Mouse (Mus musculus): ENCODE measurements around the gene Ube2k.
A peak's percentile ranks its signal among the peaks of the same experiment; 100 is the strongest.
"Not testable (repeated sequence)": the region's sequence is repeated elsewhere in the genome, so short reads cannot be mapped to it uniquely, and the experiment has no call there.

The Ube2k gene

GRCm38 (mm10) chr5:65536751-65537419 is at the start of gene Ube2k, which contains the start of gene Smim14:
Ube2k (plus strand) TSS chr5:65537233.
Smim14 (minus strand) TSS chr5:65537184.
- peak; percentile 88 to 92 for DNase-seq (ENCODE audit: low read depth in 2 of 2, low spot score in 2 of 2)

GRCm38 (mm10) chr5:65487381-65487780 is 49.7 kb upstream of the Ube2k start:
- DNase-seq (ENCODE audit: low read depth in 2 of 2, low spot score in 2 of 2) = no peak

GRCm38 (mm10) chr5:65488725-65489124 is 48.3 kb upstream of the Ube2k start:
- DNase-seq (ENCODE audit: low read depth in 2 of 2, low spot score in 2 of 2) = no peak

GRCm38 (mm10) chr5:65489830-65490229 is 47.2 kb upstream of the Ube2k start:
- DNase-seq (ENCODE audit: low read depth in 2 of 2, low spot score in 2 of 2) = no peak

- peak; percentile 75 to 76 for DNase-seq (ENCODE audit: low read depth in 2 of 2, low spot score in 2 of 2)
Measured at GRCm38 (mm10) chr5:65491767-65492715, 45.0 kb upstream of the Ube2k start.

- DNase-seq (ENCODE audit: low read depth in 2 of 2, low spot score in 2 of 2) = peak; percentile 94 to 98
Measured at GRCm38 (mm10) chr5:65492716-65493531, 44.1 kb upstream of the Ube2k start, which contains the start of gene Gm43552. Gm43552 (minus strand) TSS chr5:65492833.

- DNase-seq (ENCODE audit: low read depth in 2 of 2, low spot score in 2 of 2) = peak; percentile 15 to 51
Measured at GRCm38 (mm10) chr5:65500231-65500630, 36.8 kb upstream of the Ube2k start.

- DNase-seq (ENCODE audit: low read depth in 2 of 2, low spot score in 2 of 2) = no peak
Measured at GRCm38 (mm10) chr5:65501407-65501806, 35.6 kb upstream of the Ube2k start.

GRCm38 (mm10) chr5:65505786-65506185 is 31.2 kb upstream of the Ube2k start:
- no peak for DNase-seq (ENCODE audit: low read depth in 2 of 2, low spot score in 2 of 2)

- no peak for DNase-seq (ENCODE audit: low read depth in 2 of 2, low spot score in 2 of 2)
Measured at GRCm38 (mm10) chr5:65508395-65508794, 28.6 kb upstream of the Ube2k start.

GRCm38 (mm10) chr5:65513506-65513905 is 23.5 kb upstream of the Ube2k start:
- no peak for DNase-seq (ENCODE audit: low read depth in 2 of 2, low spot score in 2 of 2)

- DNase-seq (ENCODE audit: low read depth in 2 of 2, low spot score in 2 of 2) = peak in 1 of 2 experiments; percentile 32
Measured at GRCm38 (mm10) chr5:65514635-65515278, 22.3 kb upstream of the Ube2k start.

- DNase-seq (ENCODE audit: low read depth in 2 of 2, low spot score in 2 of 2) = no peak
Measured at GRCm38 (mm10) chr5:65521803-65522202, 15.2 kb upstream of the Ube2k start.

- DNase-seq (ENCODE audit: low read depth in 2 of 2, low spot score in 2 of 2) = no peak
Measured at GRCm38 (mm10) chr5:65524831-65525230, 12.2 kb upstream of the Ube2k start.

GRCm38 (mm10) chr5:65525674-65526443 is 11.2 kb upstream of the Ube2k start:
- peak; percentile 13 to 44 for DNase-seq (ENCODE audit: low read depth in 2 of 2, low spot score in 2 of 2)

GRCm38 (mm10) chr5:65531283-65531682 is 5.8 kb upstream of the Ube2k start:
- no peak for DNase-seq (ENCODE audit: low read depth in 2 of 2, low spot score in 2 of 2)

GRCm38 (mm10) chr5:65534496-65534895 is 2.5 kb upstream of the Ube2k start:
- DNase-seq (ENCODE audit: low read depth in 2 of 2, low spot score in 2 of 2) = no peak

- peak; percentile 54 to 68 for DNase-seq (ENCODE audit: low read depth in 2 of 2, low spot score in 2 of 2)
Measured at GRCm38 (mm10) chr5:65535457-65536067, 1.5 kb upstream of the Ube2k start.

GRCm38 (mm10) chr5:65536068-65536465 is 966 bp upstream of the Ube2k start:
- DNase-seq (ENCODE audit: low read depth in 2 of 2, low spot score in 2 of 2) = not testable (repeated sequence)
